Mouse (Mus musculus): ENCODE data around the gene Slc39a7.
A peak's percentile ranks its signal among the peaks of the same experiment; 100 is the strongest.
"Not testable (repeated sequence)": the region's sequence is repeated elsewhere in the genome, so short reads cannot be mapped to it uniquely, and the experiment has no call there.

The Slc39a7 gene

GRCm38 (mm10) chr17:34030861-34031326 is 588 bp downstream of the Slc39a7 start:
- DNase-seq (ENCODE audit: low spot score in 2 of 2): peak in 1 of 2 experiments; percentile 9

GRCm38 (mm10) chr17:34029890-34030595 is 1.4 kb downstream of the Slc39a7 start:
- no peak for DNase-seq (ENCODE audit: low spot score in 2 of 2)

GRCm38 (mm10) chr17:34029150-34029889 is 2.2 kb downstream of the Slc39a7 start:
- DNase-seq (ENCODE audit: low spot score in 2 of 2): no peak

- no peak for DNase-seq (ENCODE audit: low spot score in 2 of 2)
These were observed 2.9 kb downstream of the Slc39a7 start for GRCm38 (mm10) chr17:34028501-34029149.

GRCm38 (mm10) chr17:34027656-34028223 is 3.7 kb downstream of the Slc39a7 start, which contains the start of gene H2-Ke6:
Gene H2-Ke6 (minus strand): TSS chr17:34028060.
- DNase-seq (ENCODE audit: low spot score in 2 of 2): peak in 1 of 2 experiments; percentile 93

- DNase-seq (ENCODE audit: low spot score in 2 of 2): peak in 1 of 2 experiments; percentile 24
These were observed 4.4 kb downstream of the Slc39a7 start for GRCm38 (mm10) chr17:34026917-34027655.

GRCm38 (mm10) chr17:34026221-34026620 is 5.3 kb downstream of the Slc39a7 start:
- DNase-seq (ENCODE audit: low spot score in 2 of 2): no peak

- DNase-seq (ENCODE audit: low spot score in 2 of 2): no peak
These were observed 5.7 kb downstream of the Slc39a7 start for GRCm38 (mm10) chr17:34025756-34026151.

- DNase-seq (ENCODE audit: low spot score in 2 of 2): no peak
These were observed 6.4 kb downstream of the Slc39a7 start for GRCm38 (mm10) chr17:34024861-34025755.

GRCm38 (mm10) chr17:34024317-34024821 is 7.1 kb downstream of the Slc39a7 start, which contains the start of gene Ring1:
Gene Ring1 (minus strand): TSS chr17:34024680.
- peak in 1 of 2 experiments; percentile 86 for DNase-seq (ENCODE audit: low spot score in 2 of 2)

GRCm38 (mm10) chr17:34023678-34024077 is 7.8 kb downstream of the Slc39a7 start:
- DNase-seq (ENCODE audit: low spot score in 2 of 2): no peak

- DNase-seq (ENCODE audit: low spot score in 2 of 2): no peak
These were observed 8.5 kb downstream of the Slc39a7 start for GRCm38 (mm10) chr17:34022987-34023386.

GRCm38 (mm10) chr17:34022414-34022783 is 9.1 kb downstream of the Slc39a7 start:
- no peak for DNase-seq (ENCODE audit: low spot score in 2 of 2)

GRCm38 (mm10) chr17:34021539-34022413 is 9.7 kb downstream of the Slc39a7 start:
- no peak for DNase-seq (ENCODE audit: low spot score in 2 of 2)

GRCm38 (mm10) chr17:34013436-34013835 is 18.0 kb downstream of the Slc39a7 start:
- no peak for DNase-seq (ENCODE audit: low spot score in 2 of 2)

- no peak for DNase-seq (ENCODE audit: low spot score in 2 of 2)
These were observed 21.3 kb downstream of the Slc39a7 start for GRCm38 (mm10) chr17:34010156-34010555.

- DNase-seq (ENCODE audit: low spot score in 2 of 2): no peak
These were observed 24.9 kb downstream of the Slc39a7 start for GRCm38 (mm10) chr17:34006570-34006969.

- no peak for DNase-seq (ENCODE audit: low spot score in 2 of 2)
These were observed 28.1 kb downstream of the Slc39a7 start for GRCm38 (mm10) chr17:34003426-34003825.

GRCm38 (mm10) chr17:34000796-34001195 is 30.7 kb downstream of the Slc39a7 start:
- not testable (repeated sequence) for DNase-seq (ENCODE audit: low spot score in 2 of 2)
